Mouse (Mus musculus): ENCODE results near the gene Kmt2a.

Kmt2a gene

DNA sequence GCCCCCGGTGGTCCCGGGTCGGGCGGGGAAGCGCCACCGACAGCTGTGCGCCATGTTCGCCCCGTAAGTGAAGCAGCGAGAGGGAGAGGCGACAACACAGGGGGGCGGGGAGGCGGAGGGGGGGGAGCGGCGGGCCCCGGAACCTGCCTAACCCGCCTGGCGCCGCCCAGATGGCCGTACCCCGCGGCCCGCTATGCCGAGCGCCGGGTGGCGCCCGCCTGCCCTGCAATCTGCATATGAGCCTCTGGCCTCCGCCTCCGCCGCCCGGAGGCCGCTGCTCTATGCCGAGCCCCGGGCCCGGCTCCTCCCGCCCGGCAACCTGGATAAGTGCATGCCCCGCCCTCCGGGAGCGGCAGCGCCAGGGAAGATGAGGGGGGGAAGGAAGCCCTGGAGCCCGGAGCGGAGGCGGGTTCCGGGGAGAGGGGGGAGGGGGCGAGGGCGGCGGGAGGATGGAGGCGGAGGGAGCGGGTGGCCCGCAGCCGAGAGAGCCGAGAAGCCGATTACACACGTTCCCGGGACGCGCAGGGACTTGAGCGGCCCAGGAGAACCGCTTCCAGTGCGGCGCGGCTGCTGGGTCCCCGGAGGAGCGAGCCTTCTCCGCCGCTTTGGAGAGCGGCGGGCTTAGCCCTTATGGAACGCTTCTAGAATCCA is at the start of gene Kmt2a:
Gene Kmt2a, minus strand, starts transcription at position 76 of the 651 bp plus-strand sequence.
- peak; percentile 87 for DNase-seq (ENCODE audit: low read depth)

- no peak for DNase-seq (ENCODE audit: low read depth)
Observed at GRCm38 (mm10) chr9:44921543-44921942, 40.4 kb upstream of the Kmt2a start.

DNA sequence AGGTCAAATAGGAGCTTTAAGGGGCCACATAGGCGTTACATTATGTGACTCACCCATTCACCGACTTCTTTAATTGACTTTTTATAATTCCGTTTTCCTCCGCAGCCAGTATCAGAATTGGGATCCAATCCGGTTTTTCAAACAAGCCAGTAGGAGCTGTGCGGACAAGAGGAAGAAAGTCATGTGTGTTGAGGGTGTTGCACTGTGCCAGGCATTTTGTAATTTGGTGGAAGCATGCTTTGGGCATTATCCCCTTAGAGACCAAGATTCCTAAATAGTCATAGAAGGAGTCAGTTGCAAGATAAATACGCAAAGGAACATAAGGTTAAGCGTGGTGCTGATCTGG is 40.0 kb upstream of the Kmt2a start:
- no peak for DNase-seq (ENCODE audit: low read depth)

DNA sequence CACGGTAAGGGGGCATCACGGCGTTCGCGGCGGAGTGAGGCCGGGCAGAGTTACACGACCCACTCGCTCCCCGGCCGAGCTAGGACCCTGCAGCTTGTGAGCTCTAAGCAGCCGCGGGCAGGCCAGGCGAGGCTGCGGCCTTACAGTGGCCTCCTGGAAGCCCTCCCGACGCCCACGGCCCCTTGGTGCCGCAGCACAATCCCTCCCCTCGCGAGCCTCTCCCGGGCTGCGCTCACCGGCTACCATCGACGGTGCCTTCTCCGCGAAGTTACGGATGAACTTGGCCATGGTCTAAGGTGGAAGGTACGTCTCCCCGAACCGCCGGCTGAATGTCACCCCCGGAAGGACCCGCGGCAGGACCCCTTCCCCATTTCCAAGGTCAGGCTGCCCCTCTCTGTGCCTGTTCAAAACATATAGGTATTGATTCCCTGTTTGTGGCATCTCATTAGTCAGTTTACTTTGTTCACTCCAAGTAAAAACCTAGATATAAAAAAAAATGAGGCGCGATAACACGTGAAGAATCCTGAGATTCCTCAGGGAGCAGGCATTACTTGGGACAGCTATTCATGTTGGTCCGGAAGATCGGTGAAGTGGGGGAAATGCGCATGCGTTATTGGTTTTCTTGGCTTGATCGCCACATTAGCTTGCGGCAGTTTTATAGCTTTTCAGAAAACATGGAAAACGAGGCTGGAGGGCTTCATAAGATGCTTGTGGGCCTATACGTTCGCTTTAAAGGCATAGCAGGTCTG is 39.5 kb upstream of the Kmt2a start, which contains the start of gene Atp5l:
Gene Atp5l, minus strand, starts transcription at position 369 of the 749 bp plus-strand sequence.
- DNase-seq (ENCODE audit: low read depth) = peak; percentile 93

- DNase-seq (ENCODE audit: low read depth) = no peak
Observed at GRCm38 (mm10) chr9:44919606-44920005, 38.5 kb upstream of the Kmt2a start.

DNA sequence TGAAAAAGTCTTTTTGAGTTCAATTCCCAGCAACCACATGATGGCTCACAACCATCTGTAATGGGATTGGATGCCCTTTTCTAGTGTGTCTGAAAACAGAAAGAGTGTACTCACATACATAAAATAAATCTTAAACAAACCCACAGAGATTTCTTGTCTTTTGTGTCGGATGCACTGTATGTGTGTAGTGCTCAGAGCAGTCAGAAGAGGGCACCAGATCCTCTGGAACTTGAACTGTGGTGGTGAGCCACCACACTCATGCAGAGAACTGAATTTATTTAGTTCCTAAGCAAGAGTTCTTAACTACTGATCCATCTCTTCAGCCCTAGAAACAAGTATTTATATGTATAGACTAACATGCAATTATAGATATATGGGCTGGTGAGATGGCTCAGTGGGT is 35.1 kb upstream of the Kmt2a start:
- peak; percentile 37 for DNase-seq (ENCODE audit: low read depth)

DNA sequence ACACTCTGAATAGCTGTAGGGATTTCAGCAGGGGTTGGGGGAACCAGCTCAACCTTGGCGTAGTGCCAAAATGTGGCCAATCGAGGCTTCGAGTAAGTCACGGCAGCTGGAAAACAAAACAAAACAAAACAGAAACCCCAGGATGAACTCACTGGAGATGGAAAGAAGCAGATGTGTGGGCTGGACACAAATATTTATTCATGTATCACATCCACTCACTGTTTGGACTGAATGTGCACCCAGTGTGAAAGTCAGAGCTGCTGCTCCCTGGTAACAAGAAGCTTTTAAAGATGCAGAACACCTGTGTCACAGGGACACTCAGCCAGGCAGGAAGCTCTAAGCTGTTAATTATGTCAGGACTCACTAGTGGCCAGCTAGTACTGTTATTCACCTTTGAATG is 33.6 kb upstream of the Kmt2a start:
- no peak for DNase-seq (ENCODE audit: low read depth)

DNA sequence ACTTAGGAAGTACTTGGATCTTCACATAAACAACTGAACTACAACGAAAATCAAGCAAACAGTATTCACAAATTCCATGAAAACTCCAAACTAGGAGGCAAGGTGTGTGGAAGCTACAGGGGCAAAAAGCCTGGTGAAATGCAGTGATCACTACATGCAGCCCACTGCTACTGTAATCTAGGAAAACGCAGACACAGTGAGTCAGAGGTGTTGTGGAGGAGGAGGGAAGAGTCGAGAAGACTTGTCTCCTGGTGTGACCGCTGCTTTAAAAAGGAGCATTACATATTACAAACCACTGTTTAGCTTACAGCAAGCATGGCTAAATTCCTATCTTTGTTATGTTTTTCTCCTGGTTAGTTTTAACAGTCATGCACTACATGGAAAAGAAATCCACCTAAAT is 30.3 kb upstream of the Kmt2a start:
- DNase-seq (ENCODE audit: low read depth) = no peak

DNA sequence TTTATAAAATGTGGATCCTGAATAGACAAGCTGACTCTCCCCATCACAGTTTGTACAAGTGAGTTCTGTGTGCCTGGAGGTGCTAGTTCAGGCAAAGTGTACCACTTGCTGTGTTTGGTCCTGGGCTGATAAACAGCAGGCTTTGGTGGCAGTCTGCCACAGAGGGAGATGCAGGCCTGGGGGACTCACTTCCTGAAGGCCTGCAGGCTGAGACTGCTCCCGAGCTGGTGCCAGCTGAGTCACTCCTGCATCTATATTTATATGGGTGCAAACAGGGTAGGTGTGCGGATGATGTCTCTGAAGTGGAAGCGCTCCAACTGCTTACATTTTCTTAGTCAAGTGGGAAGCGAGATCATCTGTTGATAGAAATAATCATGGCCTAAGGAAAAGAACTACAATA is 24.5 kb upstream of the Kmt2a start:
- no peak for DNase-seq (ENCODE audit: low read depth)

DNA sequence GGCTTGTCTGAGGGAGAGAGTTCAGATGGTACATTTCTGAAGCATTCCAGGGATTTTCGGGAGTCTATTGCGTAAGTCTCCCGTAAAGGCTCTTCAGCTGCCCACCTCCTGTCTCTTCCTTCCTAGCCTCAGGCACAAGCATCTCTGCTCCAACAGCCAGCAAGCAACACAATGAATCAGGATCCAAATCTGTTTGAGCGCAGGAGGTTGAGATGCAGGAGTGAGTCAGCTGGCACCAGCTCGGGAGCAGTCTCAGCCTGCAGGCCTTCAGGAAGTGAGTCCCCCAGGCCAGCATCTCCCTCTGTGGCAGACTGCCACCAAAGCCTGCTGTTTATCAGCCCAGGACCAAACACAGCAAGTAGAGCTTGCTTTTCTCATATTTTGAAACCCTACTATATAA is 23.9 kb upstream of the Kmt2a start:
- no peak for DNase-seq (ENCODE audit: low read depth)

- no peak for DNase-seq (ENCODE audit: low read depth)
Observed at GRCm38 (mm10) chr9:44903856-44904255, 22.8 kb upstream of the Kmt2a start.

GRCm38 (mm10) chr9:44900402-44900801 is 19.3 kb upstream of the Kmt2a start:
- no peak for DNase-seq (ENCODE audit: low read depth)

GRCm38 (mm10) chr9:44899716-44900115 is 18.6 kb upstream of the Kmt2a start:
- no peak for DNase-seq (ENCODE audit: low read depth)

- no peak for DNase-seq (ENCODE audit: low read depth)
Observed at GRCm38 (mm10) chr9:44897024-44897423, 15.9 kb upstream of the Kmt2a start.

- peak; percentile 40 for DNase-seq (ENCODE audit: low read depth)
Observed at GRCm38 (mm10) chr9:44892664-44893063, 11.6 kb upstream of the Kmt2a start.

- DNase-seq (ENCODE audit: low read depth) = no peak
Observed at GRCm38 (mm10) chr9:44891210-44891609, 10.1 kb upstream of the Kmt2a start.

- no peak for DNase-seq (ENCODE audit: low read depth)
Observed at GRCm38 (mm10) chr9:44890122-44890521, 9.0 kb upstream of the Kmt2a start.

DNA sequence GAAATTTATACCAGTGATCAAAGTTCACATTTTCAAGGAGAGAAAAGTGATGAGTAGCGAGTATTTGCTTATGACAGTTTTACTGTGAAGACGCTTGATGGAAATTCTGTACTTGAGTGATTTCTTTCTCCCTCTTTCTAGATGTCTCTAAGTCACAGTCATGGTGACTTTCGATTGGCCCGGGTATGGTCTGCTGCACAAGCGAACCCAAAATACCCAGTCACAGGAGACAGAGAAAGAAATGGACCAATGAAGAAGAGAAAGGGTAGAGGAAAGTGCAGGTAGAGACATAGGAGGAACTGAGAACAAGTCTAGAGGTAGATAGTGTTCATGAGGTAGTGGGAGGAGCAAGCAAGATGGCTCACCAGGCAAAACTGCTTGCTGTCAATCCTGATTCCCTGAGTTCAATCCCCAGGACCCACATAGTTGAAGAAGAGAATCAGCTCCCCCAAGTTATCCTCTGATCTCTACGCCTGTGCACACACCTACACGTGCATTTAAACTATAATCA is 7.1 kb upstream of the Kmt2a start:
- DNase-seq (ENCODE audit: low read depth) = no peak

- DNase-seq (ENCODE audit: low read depth) = no peak
Observed at GRCm38 (mm10) chr9:44882981-44883569, 2.0 kb upstream of the Kmt2a start.

DNA sequence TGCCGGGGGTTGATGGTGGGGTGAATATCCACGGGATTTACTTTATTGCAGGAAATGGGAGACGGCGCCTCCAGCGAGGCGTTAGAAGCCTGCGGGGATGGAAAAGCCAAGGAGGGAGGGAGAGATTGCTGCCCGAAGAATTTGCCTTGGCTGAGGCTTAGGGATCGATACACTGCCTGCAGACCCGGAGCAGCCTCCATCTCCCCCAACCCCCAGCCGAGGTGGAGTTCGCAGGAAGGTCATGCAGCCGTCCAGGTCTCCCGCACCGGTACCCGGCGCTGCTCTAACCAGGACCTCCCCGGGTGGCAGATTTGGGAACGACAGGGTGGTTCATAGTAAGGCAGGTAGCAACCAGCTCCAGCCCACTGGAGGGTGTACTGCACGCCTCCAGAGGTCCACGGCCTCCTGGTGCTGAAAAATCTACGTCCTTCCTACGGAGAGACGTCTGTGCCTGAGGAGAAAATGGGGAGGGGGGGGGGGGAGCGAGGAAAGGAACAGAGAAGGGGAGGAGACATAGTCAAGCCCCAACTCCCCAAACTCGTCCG is 1.4 kb upstream of the Kmt2a start:
- DNase-seq (ENCODE audit: low read depth) = no peak

DNA sequence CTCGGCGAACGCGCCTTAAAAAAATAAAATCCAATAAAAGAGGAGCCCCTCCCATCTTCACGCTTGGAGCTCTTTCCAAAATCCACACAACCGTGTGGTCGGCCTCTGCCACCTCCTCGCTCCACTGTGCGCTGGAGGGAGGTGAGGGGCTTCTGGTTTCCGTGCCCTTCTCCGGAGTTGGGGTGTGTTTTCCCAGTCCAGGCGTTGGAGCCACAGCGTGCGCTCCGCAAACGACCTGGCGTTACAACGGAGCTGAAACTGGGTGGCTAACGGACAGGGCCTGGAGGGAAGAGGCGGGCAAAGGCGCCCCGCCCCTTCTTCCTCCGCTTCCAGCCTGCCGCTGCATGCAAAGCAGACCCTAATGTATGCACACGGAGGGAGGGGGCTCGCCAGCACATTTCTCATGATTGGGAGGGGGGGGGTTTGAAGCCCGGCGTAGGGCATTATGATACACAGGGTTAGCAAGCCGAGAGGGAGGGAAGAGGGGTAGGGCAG is 892 bp upstream of the Kmt2a start:
- peak; percentile 57 for DNase-seq (ENCODE audit: low read depth)

DNA sequence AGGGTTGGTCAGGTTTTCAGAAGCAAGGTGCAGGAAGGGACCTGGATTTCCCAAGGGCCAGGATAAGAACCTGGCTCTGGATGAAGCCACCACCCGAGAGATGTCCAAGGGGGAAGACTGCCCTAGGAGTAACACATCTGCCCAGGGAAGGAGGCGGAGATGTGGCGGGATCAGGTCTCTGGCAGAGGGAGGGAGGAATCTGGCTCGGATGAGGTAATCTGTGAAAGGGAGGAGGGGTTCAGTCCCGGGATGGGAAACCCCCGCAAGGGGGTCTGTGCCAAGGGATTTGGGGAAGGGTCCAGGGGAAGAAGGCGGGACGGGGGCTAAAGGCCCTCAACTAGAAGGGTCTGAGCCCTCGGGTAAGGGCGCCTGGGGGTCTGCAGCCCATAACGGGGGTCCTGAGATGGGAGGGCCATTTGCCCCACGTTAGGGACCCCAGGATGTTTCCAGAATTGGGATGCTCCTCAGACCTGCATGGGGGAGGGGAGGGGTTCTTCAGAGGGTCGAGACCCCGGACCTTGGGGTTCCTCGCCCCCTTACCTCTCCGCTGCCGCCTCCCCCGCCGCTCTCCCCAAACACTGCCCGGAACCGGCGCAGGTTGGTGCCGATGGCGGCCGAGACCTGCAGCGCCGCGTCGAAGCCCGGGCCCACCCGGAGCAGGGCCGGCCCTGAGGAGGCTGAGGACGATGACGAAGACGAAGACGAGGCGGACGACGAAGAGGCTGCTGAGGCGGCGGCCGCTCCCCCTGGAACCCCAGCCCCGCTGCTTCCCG is 601 bp downstream of the Kmt2a start:
- DNase-seq (ENCODE audit: low read depth) = no peak
